Mouse (Mus musculus) cerebellum, postnatal 25 days (tissue): ENCODE measurements at regions not wholly inside any gene's neighbourhood (a gene's known extent, or its start where the extent isn't known, plus 50 kb on each side); places are given as distances from the start of the nearest gene placed in this dataset.

ENCODE experiments used
- DNase-seq, 2 experiments: peaks; one replicate each; pipeline ENCODE4 v3.0.0; 2021; ENCODE audit warnings: mixed read lengths in 2 of 2

GRCm38 (mm10) chr9:101439856-101440255 lies 188.3 kb upstream of the Ppp2r3a start:
- no peak for DNase-seq

GRCm38 (mm10) chr9:101438564-101439180 lies 187.1 kb upstream of the Ppp2r3a start:
- DNase-seq = no peak

- no peak for DNase-seq
Observed at GRCm38 (mm10) chr9:101424974-101425670, 173.5 kb upstream of the Ppp2r3a start.

- DNase-seq = no peak
Observed at GRCm38 (mm10) chr9:101423041-101423440, 171.4 kb upstream of the Ppp2r3a start.

- DNase-seq = no peak
Observed at GRCm38 (mm10) chr9:101422006-101422405, 170.4 kb upstream of the Ppp2r3a start.

- no peak for DNase-seq
Observed at GRCm38 (mm10) chr9:101421136-101421535, 169.5 kb upstream of the Ppp2r3a start.

- no peak for DNase-seq
Observed at GRCm38 (mm10) chr9:101420181-101420580, 168.6 kb upstream of the Ppp2r3a start.

- DNase-seq = no peak
Observed at GRCm38 (mm10) chr9:101417660-101418059, 166.1 kb upstream of the Ppp2r3a start.

- no peak for DNase-seq
Observed at GRCm38 (mm10) chr9:101416321-101416720, 164.7 kb upstream of the Ppp2r3a start.

GRCm38 (mm10) chr9:101413071-101413633 lies 161.6 kb upstream of the Ppp2r3a start:
- DNase-seq = no peak

- DNase-seq = no peak
Observed at GRCm38 (mm10) chr9:101411951-101412350, 160.4 kb upstream of the Ppp2r3a start.

- DNase-seq = no peak
Observed at GRCm38 (mm10) chr9:101411532-101411880, 159.9 kb upstream of the Ppp2r3a start.

GRCm38 (mm10) chr9:101410783-101411531 lies 159.4 kb upstream of the Ppp2r3a start:
- no peak for DNase-seq

- no peak for DNase-seq
Observed at GRCm38 (mm10) chr9:101410348-101410747, 158.8 kb upstream of the Ppp2r3a start.

- no peak for DNase-seq
Observed at GRCm38 (mm10) chr9:101408116-101408515, 156.5 kb upstream of the Ppp2r3a start.

- peak; percentile 35 to 41 for DNase-seq
Observed at GRCm38 (mm10) chr9:101407141-101407540, 155.5 kb upstream of the Ppp2r3a start.

- DNase-seq = peak; percentile 53 to 56
Observed at GRCm38 (mm10) chr9:101404441-101405081, 153.0 kb upstream of the Ppp2r3a start.

- no peak for DNase-seq
Observed at GRCm38 (mm10) chr9:101404034-101404433, 152.4 kb upstream of the Ppp2r3a start.

GRCm38 (mm10) chr9:101402544-101403194 lies 151.1 kb upstream of the Ppp2r3a start:
- DNase-seq = no peak

- no peak for DNase-seq
Observed at GRCm38 (mm10) chr9:101401416-101401815, 149.8 kb upstream of the Ppp2r3a start.

GRCm38 (mm10) chr9:101398858-101399257 lies 147.3 kb upstream of the Ppp2r3a start:
- no peak for DNase-seq

GRCm38 (mm10) chr9:101369380-101369779 lies 117.8 kb upstream of the Ppp2r3a start:
- no peak for DNase-seq

GRCm38 (mm10) chr9:101356607-101357006 lies 105.0 kb upstream of the Ppp2r3a start:
- DNase-seq = no peak
